Mouse (Mus musculus): ENCODE measurements around the gene Hdhd3. TPM values are rescaled to one million over a fixed set of nuclear protein-coding genes. Genes with fewer than 3 reads are reported as not detected.

Gene Hdhd3
- polyA plus RNA-seq, 1 experiment from 2014 or later = 10.3 TPM

DNA sequence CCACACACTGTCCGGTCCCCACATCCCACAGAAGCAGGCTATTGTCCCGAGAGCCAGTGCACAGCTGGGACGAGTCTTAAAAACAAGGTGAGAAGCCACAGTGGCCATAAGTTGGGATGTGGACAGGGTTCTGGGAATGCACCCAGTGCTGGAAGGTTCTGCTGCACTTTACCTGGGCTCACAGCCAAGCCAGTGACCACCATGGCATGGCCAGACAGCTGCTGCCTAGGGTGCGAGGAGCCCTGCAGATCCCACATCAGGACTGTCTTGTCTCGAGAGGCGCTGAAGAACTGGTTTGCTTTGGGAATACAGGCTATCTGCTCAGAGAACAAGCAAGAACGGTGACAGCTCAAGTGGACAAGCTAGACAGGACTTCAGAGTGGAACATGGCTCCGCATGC, 42.9 kb downstream of the Hdhd3 start:
- no peak overlapping the region for H3K4me3 ChIP-seq
- no peaks in the 10 kb centered on the region for H3K27me3 ChIP-seq (ENCODE audit: poor library complexity, severe bottlenecking)
- H3K27ac ChIP-seq = no peak overlapping the region
- DNase-seq (ENCODE audit: extremely low spot score, low spot score) = no peak
- WGBS = 94% methylated on average over 8 of the region's 8 CpGs
- H3K9me3 ChIP-seq = no peaks in the 10 kb centered on the region
- H3K4me1 ChIP-seq = no peaks in the 10 kb centered on the region
- H3K36me3 ChIP-seq (replicated peaks) = peaks cover 44% of the 10 kb centered on the region

DNA sequence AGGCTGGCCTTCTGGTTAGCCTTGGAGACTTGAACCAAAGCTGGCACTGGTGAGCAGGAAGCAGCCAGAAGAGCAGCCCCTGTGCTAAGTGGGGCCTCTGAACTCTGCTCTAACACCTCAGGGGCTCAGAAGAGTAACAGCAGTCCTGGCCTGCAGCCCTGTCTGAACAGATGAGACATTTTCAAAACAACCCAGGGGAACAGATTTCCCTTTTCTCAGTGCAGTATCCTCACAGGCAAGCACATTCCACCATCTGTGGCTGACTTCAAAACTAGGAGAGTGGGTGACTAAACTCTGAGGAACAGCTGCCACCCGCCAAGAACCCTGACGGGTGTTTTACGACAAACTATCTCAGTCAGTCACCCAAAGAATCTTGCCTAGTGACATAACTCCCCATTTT, 44.2 kb downstream of the Hdhd3 start:
- Histone ChIP-seq H3K36me3 (replicated peaks) (peaks cover 44% of the 10 kb centered on the region), H3K4me3 (no peak overlapping the region), H3K27me3 (ENCODE audit: poor library complexity, severe bottlenecking) (no peaks in the 10 kb centered on the region), H3K27ac (no peak overlapping the region), H3K9me3 (no peaks in the 10 kb centered on the region), H3K4me1 (no peaks in the 10 kb centered on the region)
- WGBS = 96% methylated on average over 3 of the region's 3 CpGs
- no peak for DNase-seq (ENCODE audit: extremely low spot score, low spot score)

- 67% methylated on average over 5 of the region's 5 CpGs for WGBS
- peak; percentile 33 for DNase-seq (ENCODE audit: extremely low spot score, low spot score)
- no peak overlapping the region for H3K27ac ChIP-seq
- H3K27me3 ChIP-seq (ENCODE audit: poor library complexity, severe bottlenecking) = no peaks in the 10 kb centered on the region
- H3K4me1 ChIP-seq = no peaks in the 10 kb centered on the region
- no peaks in the 10 kb centered on the region for H3K9me3 ChIP-seq
- H3K36me3 ChIP-seq (replicated peaks) = peaks cover 14% of the 10 kb centered on the region
- no peak overlapping the region for H3K4me3 ChIP-seq
These were observed 48.3 kb downstream of the Hdhd3 start for GRCm38 (mm10) chr4:62454995-62455394.

Other genes starting within 250 kb of the Hdhd3 start
- 8.6 and 10.1 TPM in 2 replicates for gene Slc31a2, start 240.9 kb downstream of the Hdhd3 start, polyA plus RNA-seq (2016; fragmentation: Nextera tagmentation; extraction: Ambion mirVana)
- gene Fkbp15, start 142.9 kb downstream of the Hdhd3 start, polyA plus RNA-seq (2016; fragmentation: Nextera tagmentation; extraction: Ambion mirVana) = 18.1 and 18.5 TPM in 2 replicates
- gene Slc31a1, start 142.7 kb downstream of the Hdhd3 start, polyA plus RNA-seq (2016; fragmentation: Nextera tagmentation; extraction: Ambion mirVana) = 54.9 and 55.1 TPM in 2 replicates
- gene Cdc26, start 94.8 kb downstream of the Hdhd3 start, polyA plus RNA-seq (2016; fragmentation: Nextera tagmentation; extraction: Ambion mirVana) = 202 and 205 TPM in 2 replicates
- 37.8 and 38.3 TPM in 2 replicates for gene Prpf4, start 94.7 kb downstream of the Hdhd3 start, polyA plus RNA-seq (2016; fragmentation: Nextera tagmentation; extraction: Ambion mirVana)
- gene Rnf183, start 68.2 kb downstream of the Hdhd3 start, polyA plus RNA-seq (2016; fragmentation: Nextera tagmentation; extraction: Ambion mirVana) = 0.17 TPM in 1 of 2 replicates, not detected in the other
- 14.6 and 17.4 TPM in 2 replicates for gene Wdr31, start 32.6 kb downstream of the Hdhd3 start, polyA plus RNA-seq (2016; fragmentation: Nextera tagmentation; extraction: Ambion mirVana)
- gene Bspry, start 23.4 kb downstream of the Hdhd3 start, polyA plus RNA-seq (2016; fragmentation: Nextera tagmentation; extraction: Ambion mirVana) = 1.1 and 1.4 TPM in 2 replicates
- 125 and 127 TPM in 2 replicates for gene Alad, start 16.5 kb upstream of the Hdhd3 start, polyA plus RNA-seq (2016; fragmentation: Nextera tagmentation; extraction: Ambion mirVana)
- 145 and 147 TPM in 2 replicates for gene Pole3, start 21.6 kb upstream of the Hdhd3 start, polyA plus RNA-seq (2016; fragmentation: Nextera tagmentation; extraction: Ambion mirVana)
- 1.3 and 1.5 TPM in 2 replicates for gene 4933430I17Rik, start 21.9 kb upstream of the Hdhd3 start, polyA plus RNA-seq (2016; fragmentation: Nextera tagmentation; extraction: Ambion mirVana)
- gene Rgs3, start 56.4 kb upstream of the Hdhd3 start, polyA plus RNA-seq (2016; fragmentation: Nextera tagmentation; extraction: Ambion mirVana) = 29.8 and 36.3 TPM in 2 replicates